Mouse (Mus musculus) intestine, embryonic 15.5 days (tissue): ENCODE results near the gene Hyal3. TPM values are rescaled to one million over a fixed set of nuclear protein-coding genes. Genes with fewer than 3 reads are reported as not detected.
A peak's percentile ranks its signal among the peaks of the same experiment; 100 is the strongest.

Experiments used
- ATAC-seq: fragments of 200-750 bp; cut with Nextera tagmentation; 2 replicates; pipeline ENCODE4 v1.8.0; 2017; ENCODE audit warnings: moderate TSS enrichment, moderate library complexity
- H3K27ac ChIP-seq: fragments of 300-500 bp; sonication (generic); 2 replicates; pipeline ENCODE4 v1.5.1; 2015; ENCODE audit warnings: mild to moderate bottlenecking, inconsistent platforms
- H3K27me3 ChIP-seq: fragments of 300-500 bp; sonication (generic); replicated peaks from 2 replicates; pipeline ENCODE4 v1.6.1; 2015; ENCODE audit warnings: inconsistent platforms
- H3K36me3 ChIP-seq: fragments of 300-500 bp; sonication (generic); 2 replicates; pipeline ENCODE4 v1.6.1; 2015; ENCODE audit warnings: inconsistent platforms
- H3K4me1 ChIP-seq: fragments of 300-500 bp; sonication (generic); replicated peaks from 2 replicates; pipeline ENCODE4 v1.6.1; 2015; ENCODE audit warnings: inconsistent platforms
- H3K4me2 ChIP-seq: fragments of 300-500 bp; sonication (generic); replicated peaks from 2 replicates; pipeline ENCODE4 v1.6.1; 2015; ENCODE audit warnings: mild to moderate bottlenecking, inconsistent platforms
- H3K4me3 ChIP-seq: fragments of 300-500 bp; sonication (generic); replicated peaks from 2 replicates; pipeline ENCODE4 v1.5.1; 2015; ENCODE audit warnings: inconsistent platforms
- H3K9ac ChIP-seq: fragments of 300-500 bp; sonication (generic); 2 replicates; pipeline ENCODE4 v1.6.1; 2015; ENCODE audit warnings: inconsistent platforms
- H3K9me3 ChIP-seq: fragments of 300-500 bp; sonication (generic); 2 replicates; pipeline ENCODE4 v1.6.1; 2016; ENCODE audit warnings: inconsistent platforms
- WGBS: fragments of 180-500 bp; shearing (Covaris S2); methylation state at CpG from one replicate; pipeline ENCODE4 v1.1.7; 2015; 5-methylcytosine and 5-hydroxymethylcytosine counted together
- polyA plus RNA-seq: library from polyadenylated mRNA; unstranded; fragments of >200 nt; fragmentation: Nextera tagmentation; extraction: Ambion mirVana; gene quantifications from 2 replicates; pipeline ENCODE4 v1.2.1, GENCODE M21; 2015

Gene Hyal3
- polyA plus RNA-seq, 1 experiment from 2014 or later = 0.74 TPM

DNA sequence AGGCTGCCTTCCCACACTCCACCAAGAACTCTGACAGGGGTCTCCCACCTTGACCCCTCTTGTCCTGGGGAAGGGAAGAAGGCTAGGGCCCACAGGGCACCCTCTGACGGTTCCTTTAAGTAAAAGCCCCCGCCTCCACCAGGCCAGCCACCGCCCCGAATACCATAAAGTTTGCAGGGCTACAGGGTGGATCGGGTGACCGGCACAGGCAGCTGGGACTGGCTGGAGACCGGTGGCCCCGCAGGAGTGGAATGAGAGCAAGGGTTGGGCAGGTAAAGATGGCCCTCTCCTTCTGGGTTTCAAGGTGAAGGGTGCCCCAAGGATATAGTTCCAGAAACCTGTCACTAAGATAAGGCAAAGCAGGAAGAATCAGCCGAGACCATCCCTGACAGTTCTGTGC, 26.0 kb downstream of the Hyal3 start:
- WGBS = 15% methylated on average over 9 of the region's 9 CpGs

GRCm38 (mm10) chr9:107607036-107607435, 26.4 kb downstream of the Hyal3 start:
- ATAC-seq = peak; percentile 1; the same call in 1 of the 2 replicates
- Histone ChIP-seq H3K4me2 (peak overlapping the region; percentile 59), H3K36me3 (no peaks in the 10 kb centered on the region), H3K4me3 (peak overlapping the region; percentile 23), H3K27me3 (no peaks in the 10 kb centered on the region), H3K4me1 (peaks cover 62% of the 10 kb centered on the region), H3K9ac (peak overlapping the region; percentile 29; the same call in 1 of the 2 replicates), H3K27ac (peak overlapping the region; percentile 86), H3K9me3 (no peaks in the 10 kb centered on the region)
- WGBS = 53% methylated on average over 2 of the region's 2 CpGs

More for the DNA sequence above, 26.0 kb downstream of the Hyal3 start:
- Histone ChIP-seq H3K36me3 (no peaks in the 10 kb centered on the region), H3K9me3 (no peaks in the 10 kb centered on the region), H3K9ac (peak overlapping the region; percentile 29; the same call in 1 of the 2 replicates), H3K27ac (peak overlapping the region; percentile 86), H3K4me3 (peak overlapping the region; percentile 23), H3K4me1 (peaks cover 58% of the 10 kb centered on the region), H3K27me3 (no peaks in the 10 kb centered on the region), H3K4me2 (peak overlapping the region; percentile 59)
- ATAC-seq = peak; percentile 55

DNA sequence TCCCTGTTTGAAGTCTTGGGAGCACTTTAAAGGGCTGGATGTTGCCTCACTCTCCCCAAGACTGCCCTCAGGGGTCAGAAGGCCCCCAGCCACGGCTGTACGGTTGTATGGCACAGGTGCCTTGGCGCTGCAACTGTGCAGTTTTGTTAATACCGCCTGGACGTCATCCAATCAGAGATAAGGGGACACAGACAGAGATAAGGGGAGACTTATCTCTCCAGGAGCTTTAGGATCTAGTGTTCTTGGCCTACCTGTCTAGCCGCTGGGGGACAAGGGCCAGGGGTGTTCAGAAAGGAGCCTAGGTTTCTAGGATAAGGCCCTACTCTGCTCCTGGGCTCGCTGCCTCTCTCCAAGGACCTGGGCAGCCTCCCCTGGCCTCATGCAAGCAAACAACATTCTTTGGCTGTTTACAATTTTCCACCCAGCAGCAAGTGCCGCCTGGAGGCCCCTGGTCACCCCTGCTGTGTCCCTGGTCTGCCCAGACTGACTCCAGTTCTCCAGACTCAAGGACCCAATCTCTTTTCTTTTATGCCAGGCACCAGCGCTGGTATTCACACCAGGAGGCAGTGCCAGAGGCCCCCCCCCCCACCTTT, 27.1 kb downstream of the Hyal3 start:
- Histone ChIP-seq H3K27me3 (no peaks in the 10 kb centered on the region), H3K36me3 (no peaks in the 10 kb centered on the region), H3K9ac (peak overlapping the region; percentile 26; the same call in 1 of the 2 replicates), H3K4me2 (peak overlapping the region; percentile 59), H3K9me3 (no peaks in the 10 kb centered on the region), H3K4me1 (peaks cover 66% of the 10 kb centered on the region), H3K27ac (peak overlapping the region; percentile 86), H3K4me3 (no peak overlapping the region)
- ATAC-seq = no peak
- WGBS = 35% methylated on average over 9 of the region's 9 CpGs

DNA sequence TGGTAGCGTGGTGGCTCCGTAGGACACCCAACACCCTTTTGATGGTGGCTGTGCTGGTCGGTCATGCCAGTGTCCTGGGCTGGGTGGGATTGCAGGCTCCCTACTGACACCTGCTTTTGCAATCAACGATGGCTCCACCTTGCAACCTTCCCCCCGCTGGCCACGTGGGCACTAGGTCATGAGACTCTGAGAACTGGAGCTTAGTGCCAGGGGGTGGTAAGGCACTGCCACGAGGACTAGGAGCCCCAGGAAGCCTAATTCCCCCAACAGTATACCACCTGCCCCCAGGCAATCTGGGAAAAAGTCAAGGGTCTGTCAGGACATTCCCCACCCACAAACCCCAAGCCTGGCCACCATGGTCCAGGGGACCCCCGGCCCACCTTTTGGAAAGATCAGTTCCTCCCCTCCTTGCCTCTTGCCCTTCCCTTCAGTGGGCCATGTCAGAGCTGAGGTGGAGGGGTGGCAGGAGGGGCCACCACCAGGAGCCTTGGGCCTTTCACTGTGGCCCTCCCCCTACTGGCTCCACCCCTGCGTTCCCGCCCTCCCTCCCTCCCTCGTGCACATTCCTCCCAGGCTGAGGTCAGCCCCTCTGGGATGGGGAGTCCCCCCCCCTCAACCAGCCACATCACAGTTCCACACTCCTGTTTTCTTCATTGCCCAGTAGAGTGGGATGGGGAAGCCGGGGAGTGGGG, 28.3 kb downstream of the Hyal3 start, which contains the start of gene Sema3b:
Sema3b (minus strand) TSS at position 489 of the 692 bp plus-strand sequence.
- no peak for ATAC-seq
- peak within 1 kb of the TSS; percentile 59 for H3K4me2 ChIP-seq
- no peaks in the 10 kb centered on the region for H3K9me3 ChIP-seq
- H3K27me3 ChIP-seq = no peaks in the 10 kb centered on the region
- 40% methylated on average over 12 of the region's 12 CpGs for WGBS
- peaks cover 64% of the 10 kb centered on the region for H3K4me1 ChIP-seq
- no peaks in the 10 kb centered on the region for H3K36me3 ChIP-seq
- peak within 1 kb of the TSS; percentile 26; the same call in 1 of the 2 replicates for H3K9ac ChIP-seq
- H3K4me3 ChIP-seq = no peak within 1 kb of the TSS
- peak within 1 kb of the TSS; percentile 86 for H3K27ac ChIP-seq

DNA sequence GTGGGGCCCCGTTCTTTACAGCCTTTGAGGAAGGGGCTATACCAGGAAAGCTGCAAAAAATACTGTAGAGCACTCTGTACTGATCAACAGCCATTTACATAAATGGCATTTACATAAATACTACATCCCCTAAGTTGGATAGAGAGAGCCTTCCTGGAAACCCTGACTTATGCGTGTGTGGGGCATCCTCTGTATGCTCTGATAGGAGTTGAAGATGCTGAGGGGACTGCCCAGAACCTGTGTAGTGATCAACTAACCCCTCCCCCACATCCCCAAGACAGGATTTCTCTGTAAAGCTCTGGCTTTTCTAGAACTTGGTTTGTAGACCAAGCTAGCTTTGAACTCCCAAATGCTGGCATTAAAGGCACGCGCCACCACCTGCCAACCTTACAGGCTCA, 28.8 kb downstream of the Hyal3 start:
- Histone ChIP-seq H3K36me3 (no peaks in the 10 kb centered on the region), H3K27ac (peak overlapping the region; percentile 7; the same call in 1 of the 2 replicates), H3K4me1 (peaks cover 61% of the 10 kb centered on the region), H3K4me2 (peak overlapping the region; percentile 59; the same call in 1 of the 2 replicates), H3K27me3 (no peaks in the 10 kb centered on the region), H3K9ac (no peak overlapping the region), H3K9me3 (no peaks in the 10 kb centered on the region), H3K4me3 (no peak overlapping the region)
- ATAC-seq = no peak
- 64% methylated on average over 4 of the region's 4 CpGs for WGBS

- peak overlapping the region; percentile 35 for H3K4me3 ChIP-seq
- H3K27me3 ChIP-seq = no peaks in the 10 kb centered on the region
- H3K9ac ChIP-seq = peak overlapping the region; percentile 55
- peak overlapping the region; percentile 82 for H3K4me2 ChIP-seq
- 71% methylated on average over 6 of the region's 6 CpGs for whole genome bisulfite sequencing
- ATAC-seq = no peak
- H3K27ac ChIP-seq = peak overlapping the region; percentile 92
- peaks cover 17% of the 10 kb centered on the region; the same call in 1 of the 2 replicates for H3K36me3 ChIP-seq
- H3K9me3 ChIP-seq = no peaks in the 10 kb centered on the region
- peaks cover 46% of the 10 kb centered on the region for H3K4me1 ChIP-seq
Observed at GRCm38 (mm10) chr9:107611456-107612190, 31.0 kb downstream of the Hyal3 start.

DNA sequence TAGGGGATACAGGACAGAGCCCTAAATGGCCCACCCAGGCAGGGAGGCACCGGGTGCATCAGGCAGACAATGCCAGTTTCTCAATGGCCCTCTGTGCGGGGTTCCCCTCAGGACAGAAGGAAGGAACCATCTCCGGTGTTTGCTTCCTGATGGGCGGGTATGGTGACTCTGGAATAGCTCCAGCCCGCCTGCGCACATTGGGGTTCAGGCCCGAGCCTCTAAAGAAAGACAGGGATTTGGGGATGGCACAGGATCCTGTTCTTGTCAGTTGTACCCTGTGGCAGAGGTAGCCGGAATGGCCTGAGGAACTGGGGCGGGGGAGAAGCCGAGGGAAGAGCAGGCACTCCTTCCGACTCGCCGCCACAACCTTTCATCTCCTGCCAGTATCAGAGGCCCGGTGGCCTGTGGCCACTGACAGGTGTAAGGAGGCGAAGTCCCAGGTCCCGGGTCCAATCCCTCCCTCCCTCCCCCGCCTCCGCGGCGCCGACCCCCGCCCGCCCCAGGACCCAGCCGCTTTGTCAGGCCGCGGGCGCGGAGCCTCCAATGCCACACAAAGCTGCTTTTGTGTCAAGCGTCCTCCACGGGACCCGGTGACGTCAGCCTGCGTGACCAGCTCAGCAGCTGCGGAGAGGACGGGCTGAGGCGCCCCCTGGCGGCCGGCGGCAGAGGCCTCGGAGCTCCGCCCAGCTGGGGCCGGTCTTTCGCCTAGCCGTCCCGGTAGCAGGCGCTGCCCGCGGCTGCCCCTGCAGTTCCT, 31.8 kb downstream of the Hyal3 start:
- Histone ChIP-seq H3K36me3 (peaks cover 21% of the 10 kb centered on the region; the same call in 1 of the 2 replicates), H3K9ac (peak overlapping the region; percentile 55), H3K4me1 (peaks cover 39% of the 10 kb centered on the region), H3K4me2 (peak overlapping the region; percentile 82), H3K9me3 (no peaks in the 10 kb centered on the region), H3K27me3 (no peaks in the 10 kb centered on the region), H3K4me3 (peak overlapping the region; percentile 35), H3K27ac (peak overlapping the region; percentile 92)
- 5% methylated on average over 40 of the region's 48 CpGs for WGBS
- peak; percentile 92 for ATAC-seq

- Histone ChIP-seq H3K4me2 (peak overlapping the region; percentile 82), H3K27me3 (no peaks in the 10 kb centered on the region), H3K4me3 (peak overlapping the region; percentile 2; the same call in 1 of the 2 replicates), H3K9me3 (no peaks in the 10 kb centered on the region), H3K4me1 (peaks cover 32% of the 10 kb centered on the region), H3K36me3 (peaks cover 21% of the 10 kb centered on the region; the same call in 1 of the 2 replicates), H3K27ac (peak overlapping the region; percentile 86), H3K9ac (peak overlapping the region; percentile 34)
- 9% methylated on average over 12 of the region's 12 CpGs for WGBS
- ATAC-seq = peak; percentile 29
Observed at GRCm38 (mm10) chr9:107612945-107613569, 32.4 kb downstream of the Hyal3 start.

- Histone ChIP-seq H3K27ac (no peak overlapping the region), H3K9me3 (no peaks in the 10 kb centered on the region), H3K4me3 (no peak overlapping the region), H3K27me3 (no peaks in the 10 kb centered on the region), H3K36me3 (peaks cover 30% of the 10 kb centered on the region), H3K9ac (no peak overlapping the region), H3K4me1 (peaks cover 38% of the 10 kb centered on the region), H3K4me2 (no peak overlapping the region)
- 74% methylated on average over 4 of the region's 4 CpGs for WGBS
- no peak for ATAC-seq
Observed at GRCm38 (mm10) chr9:107615035-107615434, 34.4 kb downstream of the Hyal3 start.

- no peak overlapping the region for H3K27ac ChIP-seq
- H3K4me3 ChIP-seq = no peak overlapping the region
- peaks cover 34% of the 10 kb centered on the region for H3K4me1 ChIP-seq
- H3K9me3 ChIP-seq = no peaks in the 10 kb centered on the region
- no peak overlapping the region for H3K4me2 ChIP-seq
- WGBS = 70% methylated on average over 2 of the region's 2 CpGs
- no peak for ATAC-seq
- no peak overlapping the region for H3K9ac ChIP-seq
- H3K27me3 ChIP-seq = no peaks in the 10 kb centered on the region
- peaks cover 31% of the 10 kb centered on the region for H3K36me3 ChIP-seq
Observed at GRCm38 (mm10) chr9:107617461-107617860, 36.8 kb downstream of the Hyal3 start.

DNA sequence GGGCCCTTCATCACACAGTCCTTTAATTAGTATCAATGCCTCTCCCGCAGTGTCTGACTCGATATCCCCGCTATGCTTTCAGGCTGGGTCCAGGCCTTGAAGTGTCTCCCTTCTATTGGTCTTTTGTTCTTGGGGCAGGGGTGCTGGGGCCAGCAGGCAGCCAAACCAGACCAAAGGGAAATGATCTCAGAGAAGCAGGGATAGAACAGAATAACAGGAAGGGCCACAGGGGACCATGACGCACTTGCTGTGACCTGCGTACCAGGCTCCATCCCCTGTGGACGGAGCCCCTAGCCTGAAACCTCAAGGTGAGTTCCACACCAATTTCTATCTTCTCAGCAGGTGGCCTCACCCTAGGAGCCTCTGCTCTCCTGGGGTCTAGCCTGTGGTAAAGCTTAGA, 37.5 kb downstream of the Hyal3 start:
- 82% methylated on average over 6 of the region's 6 CpGs for WGBS
- Histone ChIP-seq H3K4me3 (no peak overlapping the region), H3K9ac (no peak overlapping the region), H3K4me2 (no peak overlapping the region), H3K27ac (0 out of 2 replicates have a peak overlapping the region, but pooled peaks have one; percentile 87), H3K4me1 (peaks cover 31% of the 10 kb centered on the region), H3K27me3 (no peaks in the 10 kb centered on the region), H3K36me3 (peaks cover 31% of the 10 kb centered on the region), H3K9me3 (no peaks in the 10 kb centered on the region)
- ATAC-seq = no peak
